Mouse (Mus musculus): ENCODE data around the gene Lhfpl1. TPM values are rescaled to one million over a fixed set of nuclear protein-coding genes. Genes with fewer than 3 reads are reported as not detected.

Lhfpl1 gene
- polyA plus RNA-seq (2017; shearing (Covaris generic)), result not detected

DNA sequence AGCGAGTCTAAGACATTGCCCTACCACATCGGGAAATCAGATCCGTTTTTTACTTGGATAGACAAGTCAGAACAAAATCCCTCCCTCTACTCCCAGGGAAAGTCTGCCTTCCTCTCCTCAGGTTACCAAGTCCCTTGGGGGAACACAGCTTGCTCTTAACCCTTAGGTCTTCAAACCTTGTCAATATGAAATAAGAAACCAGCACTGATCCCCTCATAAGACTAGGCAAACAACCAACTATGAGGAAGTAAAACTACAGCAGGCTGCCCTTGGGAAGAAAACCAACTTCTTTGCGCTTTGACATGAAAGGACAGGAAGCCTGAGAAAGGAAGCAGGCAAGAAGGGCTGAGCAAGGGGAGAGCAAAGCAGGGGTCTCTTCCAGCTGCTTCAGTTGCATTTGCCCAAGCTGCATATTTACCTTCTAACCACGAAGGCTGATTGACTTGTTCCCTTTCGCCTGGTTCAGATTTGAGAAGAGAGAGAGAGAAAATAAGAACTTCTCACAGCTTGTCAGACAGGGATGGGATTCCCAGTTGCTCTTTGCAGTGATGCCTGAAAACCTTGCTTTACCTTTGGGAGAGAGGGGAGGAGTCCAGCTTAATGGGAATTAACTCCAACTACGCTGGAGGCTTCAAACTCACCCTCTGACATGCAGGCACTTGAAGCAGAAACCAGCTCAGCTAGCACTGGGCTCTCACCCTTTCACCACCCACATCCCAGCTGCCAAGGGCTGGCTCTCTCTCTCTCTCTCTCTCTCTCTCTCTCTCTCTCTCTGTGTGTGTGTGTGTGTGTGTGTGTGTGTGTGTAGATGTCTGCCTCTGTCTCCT lies at the start of gene Lhfpl1:
TSS of gene Lhfpl1 (minus strand) at position 713 of the 827 bp plus-strand sequence.

Other genes with a start within 250 kb of the Lhfpl1 start
- not detected for gene Amot, start 156.1 kb upstream of the Lhfpl1 start, polyA plus RNA-seq (2017; shearing (Covaris generic))

Data from effector memory CD4-positive, alpha-beta T cell, adult 5 months (primary cell).